ENCODE assay signal across 20 mouse cellular contexts in the genomic region with DNA sequence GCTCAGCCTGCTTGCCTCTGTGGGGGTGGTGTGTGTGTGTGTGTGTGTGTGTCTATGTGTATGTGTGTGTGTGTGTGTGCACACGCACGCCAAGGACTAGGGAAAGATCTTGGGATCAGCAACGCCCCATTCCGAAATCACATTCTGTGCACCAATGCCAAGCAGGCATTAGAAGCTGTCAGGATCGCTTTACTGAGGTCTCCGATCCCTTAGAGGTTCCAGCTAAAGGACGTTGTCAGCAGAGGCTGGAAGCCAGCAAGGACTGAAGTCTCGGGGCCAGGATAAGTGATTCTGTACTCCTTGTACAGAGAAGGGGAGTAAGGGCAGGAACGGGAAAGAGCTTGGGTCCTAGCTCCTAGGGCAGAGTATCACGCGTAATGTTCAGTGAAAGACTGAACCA. TPM values are rescaled to one million over a fixed set of nuclear protein-coding genes. Genes with fewer than 3 reads are reported as not detected.
DNase-seq lines count a peak whose midpoint lies in the region; ATAC-seq and TF ChIP-seq lines count a peak whose summit lies in the region.
"Had no signal": no experiment of that assay in that cellular context is flagged by ENCODE, and none has a peak within 500 bp of the region (broad histone marks: within the 10 kb centered on the region; RNA-seq: fewer than 3 reads in every experiment).

No protein-coding gene starts in this region.

- ATAC-seq in embryonic facial prominence, embryonic 12.5 days (ENCODE audit: insufficient number of reproducible peaks, insufficient read depth, low FRiP score, low TSS enrichment), result no peak
- ATAC-seq in embryonic facial prominence, embryonic 13.5 days (ENCODE audit: insufficient number of reproducible peaks, insufficient read depth, low FRiP score, low TSS enrichment, low read depth), result no peak
- peak; percentile 14; the same call in 1 of the 2 replicates for ATAC-seq in stomach, postnatal 0 days (ENCODE audit: low FRiP score, low TSS enrichment)
- ATAC-seq: CD4-positive, CD25-positive, alpha-beta regulatory T cell, adult 4 months; forebrain, embryonic 15.5 days; intestine, postnatal 0 days had no signal

- no peak for TF ChIP-seq CTCF in stomach, postnatal 0 days (IDR thresholded peaks at IDR 0.05; ENCODE audit: low read depth)
- no peak for TF ChIP-seq CTCF in layer of hippocampus, adult 2 months (conservative IDR thresholded peaks at IDR 0.05)

- H3K27me3 ChIP-seq in embryonic facial prominence, embryonic 12.5 days, result no peaks in the 10 kb centered on the region
- H3K27me3 ChIP-seq in embryonic facial prominence, embryonic 10.5 days (replicated peaks; ENCODE audit: low read depth, poor library complexity, severe bottlenecking), result no peaks in the 10 kb centered on the region
- H3K27me3 ChIP-seq in embryonic facial prominence, embryonic 13.5 days, result no peaks in the 10 kb centered on the region
- H3K27me3 ChIP-seq in stomach, postnatal 0 days (ENCODE audit: control insufficient read depth, insufficient read depth, low read length), result no peaks in the 10 kb centered on the region
- H3K27me3 ChIP-seq: forebrain, embryonic 15.5 days; heart, embryonic 13.5 days; hindbrain, embryonic 15.5 days had no signal

- 0 out of 2 replicates have a peak overlapping the region, but pooled peaks have one; percentile 54 for H3K27ac ChIP-seq in embryonic facial prominence, embryonic 12.5 days
- no peak overlapping the region for H3K27ac ChIP-seq in embryonic facial prominence, embryonic 10.5 days (replicated peaks)
- peak overlapping the region; percentile 75 for H3K27ac ChIP-seq in embryonic facial prominence, embryonic 13.5 days
- 0 out of 2 replicates have a peak overlapping the region, but pooled peaks have one; percentile 24 for H3K27ac ChIP-seq in stomach, postnatal 0 days (replicated peaks)
- no peak overlapping the region for H3K27ac ChIP-seq in layer of hippocampus, adult 2 months
- H3K27ac ChIP-seq: forebrain, embryonic 15.5 days; heart, embryonic 13.5 days; hindbrain, embryonic 15.5 days had no signal

- no peaks in the 10 kb centered on the region for H3K9me3 ChIP-seq in embryonic facial prominence, embryonic 12.5 days
- H3K9me3 ChIP-seq in embryonic facial prominence, embryonic 10.5 days, result no peaks in the 10 kb centered on the region
- H3K9me3 ChIP-seq in embryonic facial prominence, embryonic 13.5 days, result no peaks in the 10 kb centered on the region
- no peaks in the 10 kb centered on the region for H3K9me3 ChIP-seq in stomach, postnatal 0 days (ENCODE audit: control insufficient read depth, low read length)
- H3K9me3 ChIP-seq: forebrain, embryonic 15.5 days; G1E; heart, embryonic 13.5 days; hindbrain, embryonic 15.5 days had no signal

- peaks cover 54% of the 10 kb centered on the region for H3K36me3 ChIP-seq in embryonic facial prominence, embryonic 12.5 days
- peaks cover 99% of the 10 kb centered on the region for H3K36me3 ChIP-seq in embryonic facial prominence, embryonic 10.5 days (replicated peaks)
- H3K36me3 ChIP-seq in embryonic facial prominence, embryonic 13.5 days, result peaks cover 53% of the 10 kb centered on the region
- peaks cover 13% of the 10 kb centered on the region for H3K36me3 ChIP-seq in stomach, postnatal 0 days (ENCODE audit: control insufficient read depth, insufficient read depth, low read length)

- WGBS in embryonic facial prominence, embryonic 12.5 days, result 87% methylated on average over 11 of the region's 11 CpGs
- WGBS in embryonic facial prominence, embryonic 10.5 days, result 91% methylated on average over 11 of the region's 11 CpGs
- WGBS in embryonic facial prominence, embryonic 13.5 days, result 71% methylated on average over 11 of the region's 11 CpGs
- 62% methylated on average over 11 of the region's 11 CpGs for WGBS in stomach, postnatal 0 days

- TF ChIP-seq EP300 in stomach, postnatal 0 days (optimal IDR thresholded peaks at IDR 0.05), result no peak

- no peak for DNase-seq in embryonic facial prominence, embryonic 10.5 days (ENCODE audit: low spot score)
- peak; percentile 59 for DNase-seq in gastrocnemius, postnatal 14 days
- no peak for DNase-seq in stomach, postnatal 0 days (ENCODE audit: low spot score)
- DNase-seq in kidney, postnatal 10 days, result no peak
- no peak for DNase-seq in layer of hippocampus, adult 2 months (ENCODE audit: low spot score in 2 of 2)
- DNase-seq: adrenal gland, postnatal 10 days; B cell, adult 2 months; cerebellum, adult 11 months; cerebellum, adult 8-10 months; cerebellum, postnatal 14 days; embryo, embryonic 11 days; heart, postnatal 36 days had no signal

- no peak overlapping the region for H3K4me3 ChIP-seq in embryonic facial prominence, embryonic 12.5 days
- no peak overlapping the region for H3K4me3 ChIP-seq in embryonic facial prominence, embryonic 10.5 days
- H3K4me3 ChIP-seq in embryonic facial prominence, embryonic 13.5 days, result no peak overlapping the region
- no peak overlapping the region for H3K4me3 ChIP-seq in stomach, postnatal 0 days (ENCODE audit: low read depth, low read length)
- no peak overlapping the region for H3K4me3 ChIP-seq in layer of hippocampus, adult 2 months
- H3K4me3 ChIP-seq: forebrain, embryonic 15.5 days; heart, embryonic 13.5 days; hindbrain, embryonic 15.5 days had no signal

- intact Hi-C loops in gastrocnemius, postnatal 14 days (cut with DNase I; ENCODE audit: low total_unique reads), result no loop called here

- H3K9ac ChIP-seq in embryonic facial prominence, embryonic 12.5 days, result no peak overlapping the region
- no peak overlapping the region for H3K9ac ChIP-seq in embryonic facial prominence, embryonic 13.5 days
- no peak overlapping the region for H3K9ac ChIP-seq in stomach, postnatal 0 days (ENCODE audit: low read length)
- H3K9ac ChIP-seq: forebrain, embryonic 15.5 days; heart, embryonic 13.5 days; hindbrain, embryonic 15.5 days had no signal

- H3K4me2 ChIP-seq in embryonic facial prominence, embryonic 12.5 days (replicated peaks), result no peak overlapping the region
- H3K4me2 ChIP-seq in embryonic facial prominence, embryonic 13.5 days, result no peak overlapping the region
- no peak overlapping the region for H3K4me2 ChIP-seq in stomach, postnatal 0 days (replicated peaks; ENCODE audit: low read depth)
- H3K4me2 ChIP-seq: forebrain, embryonic 15.5 days; heart, embryonic 13.5 days; hindbrain, embryonic 15.5 days had no signal

- H3K4me1 ChIP-seq in embryonic facial prominence, embryonic 12.5 days, result peaks cover 35% of the 10 kb centered on the region
- peaks cover 29% of the 10 kb centered on the region for H3K4me1 ChIP-seq in embryonic facial prominence, embryonic 10.5 days
- H3K4me1 ChIP-seq in embryonic facial prominence, embryonic 13.5 days, result peaks cover 60% of the 10 kb centered on the region
- H3K4me1 ChIP-seq in stomach, postnatal 0 days (replicated peaks; ENCODE audit: control insufficient read depth, insufficient read depth), result peaks cover 2% of the 10 kb centered on the region

RNA-seq across cellular contexts. Expression of a gene that starts 51.9 kb away (rescaled TPM):
- polyA plus RNA-seq in embryonic facial prominence, embryonic 12.5 days (2016; fragmentation: Nextera tagmentation; extraction: Ambion mirVana), result 149 and 165 TPM in 2 replicates
- polyA plus RNA-seq in embryonic facial prominence, embryonic 10.5 days (2016; fragmentation: Nextera tagmentation; extraction: Ambion mirVana), result 115 and 119 TPM in 2 replicates
- polyA plus RNA-seq in embryonic facial prominence, embryonic 13.5 days (2015; fragmentation: Nextera tagmentation; extraction: Ambion mirVana), result 119 and 130 TPM in 2 replicates
- 10 to 100 TPM; 82.5 to 92.6 TPM for total RNA-seq in gastrocnemius, postnatal 14 days (2021)
- polyA plus RNA-seq in stomach, postnatal 0 days (2015; fragmentation: Nextera tagmentation; extraction: Ambion mirVana), result 48.4 and 50.8 TPM in 2 replicates
- 100 to 1,000 TPM; 251 to 256 TPM for total RNA-seq in layer of hippocampus, adult 2 months (2021)

RNA-seq across cellular contexts. Expression of a gene that starts 51.9 kb away (rescaled TPM):
- 1.9 TPM in 2 replicates for polyA plus RNA-seq in embryonic facial prominence, embryonic 12.5 days (2016; fragmentation: Nextera tagmentation; extraction: Ambion mirVana)
- 1.3 and 1.8 TPM in 2 replicates for polyA plus RNA-seq in embryonic facial prominence, embryonic 10.5 days (2016; fragmentation: Nextera tagmentation; extraction: Ambion mirVana)
- polyA plus RNA-seq in embryonic facial prominence, embryonic 13.5 days (2015; fragmentation: Nextera tagmentation; extraction: Ambion mirVana), result 0.89 and 3.3 TPM in 2 replicates
- under 1 TPM in 1 of 2 experiments, not detected in 1; 0.60 TPM for total RNA-seq in gastrocnemius, postnatal 14 days (2021)
- polyA plus RNA-seq in stomach, postnatal 0 days (2015; fragmentation: Nextera tagmentation; extraction: Ambion mirVana), result 1.1 and 1.3 TPM in 2 replicates
- 1 to 10 TPM; 1.1 to 1.8 TPM for total RNA-seq in layer of hippocampus, adult 2 months (2021)

Comparison
In these comparisons a context has a peak if more than half of its experiments do, and no peak if none do; other contexts are left out.
1. H3K27ac ChIP-seq: peak in embryonic facial prominence, embryonic 12.5 days (single experiment), embryonic facial prominence, embryonic 13.5 days (single experiment) and stomach, postnatal 0 days (single experiment); none in embryonic facial prominence, embryonic 10.5 days (single experiment) and layer of hippocampus, adult 2 months (single experiment).